Mouse (Mus musculus): ENCODE results near the gene Sgms1.

Sgms1 gene

GRCm38 (mm10) chr19:32243246-32243645, 146.3 kb downstream of the Sgms1 start:
- peak; percentile 19 for DNase-seq (ENCODE audit: low read depth, low spot score)

GRCm38 (mm10) chr19:32242153-32242552, 147.4 kb downstream of the Sgms1 start:
- no peak for DNase-seq (ENCODE audit: low read depth, low spot score)

DNA sequence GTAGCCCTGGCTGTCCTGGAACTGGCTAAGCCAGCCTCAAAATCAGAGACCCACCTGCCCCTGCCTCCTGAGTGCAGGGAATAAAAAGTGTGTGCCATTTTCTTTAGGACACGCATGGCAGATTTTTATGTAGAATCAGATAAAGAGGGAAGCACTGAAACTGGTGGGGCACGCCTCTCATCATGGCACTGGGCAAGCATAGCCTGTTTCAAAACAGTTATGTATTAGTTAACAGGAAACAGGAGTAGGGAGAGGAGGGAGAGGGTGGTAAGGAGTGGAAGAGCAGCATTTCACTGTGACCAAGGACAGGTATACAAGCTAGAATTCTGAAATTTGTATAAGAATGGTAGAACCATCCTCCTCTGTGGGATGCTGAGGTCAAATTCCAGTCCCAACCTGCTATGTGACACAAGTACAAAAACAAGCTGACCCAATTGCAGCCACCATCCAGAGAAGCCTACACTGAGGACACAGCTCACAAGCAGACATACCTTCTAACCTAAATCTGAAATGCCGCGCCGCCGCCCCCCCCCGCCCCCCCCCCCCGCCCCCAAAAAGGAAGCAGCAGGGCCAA, 149.0 kb downstream of the Sgms1 start:
- no peak for DNase-seq (ENCODE audit: low read depth, low spot score)

DNA sequence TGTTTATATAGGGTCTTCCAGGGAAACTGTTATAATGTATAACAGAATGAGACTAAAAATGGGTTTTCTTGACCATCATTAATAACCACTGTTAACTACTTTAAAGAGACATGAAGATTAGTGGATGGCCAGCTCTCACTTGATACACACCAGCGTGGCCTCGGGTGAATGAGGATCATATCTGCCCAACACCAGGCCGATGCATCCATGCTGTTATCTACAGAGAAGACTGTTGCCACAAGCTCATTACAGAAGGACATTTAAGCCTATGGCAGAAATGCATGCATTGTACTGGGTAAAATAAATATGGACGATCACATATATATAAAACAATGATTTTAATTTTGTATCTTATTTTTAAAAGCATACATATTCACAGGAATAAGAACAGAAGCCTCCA, 149.6 kb downstream of the Sgms1 start:
- DNase-seq (ENCODE audit: low read depth, low spot score) = no peak

DNA sequence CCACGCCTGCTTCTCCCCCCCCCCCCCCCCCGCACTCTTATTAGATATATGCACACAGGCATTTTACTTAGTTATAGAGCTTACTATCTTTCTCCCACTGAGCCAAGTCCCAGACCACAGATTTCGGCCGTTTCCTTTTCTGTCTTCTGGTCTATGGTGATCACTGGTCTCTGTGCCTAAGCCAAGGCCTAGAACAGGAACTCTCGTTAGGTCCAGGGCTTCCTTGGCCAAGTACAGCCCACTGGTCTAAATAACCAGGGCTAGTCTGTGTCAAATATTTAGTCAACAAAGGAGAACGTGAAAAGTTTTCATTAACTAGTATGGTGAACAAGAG, 150.1 kb downstream of the Sgms1 start:
- DNase-seq (ENCODE audit: low read depth, low spot score) = no peak

DNA sequence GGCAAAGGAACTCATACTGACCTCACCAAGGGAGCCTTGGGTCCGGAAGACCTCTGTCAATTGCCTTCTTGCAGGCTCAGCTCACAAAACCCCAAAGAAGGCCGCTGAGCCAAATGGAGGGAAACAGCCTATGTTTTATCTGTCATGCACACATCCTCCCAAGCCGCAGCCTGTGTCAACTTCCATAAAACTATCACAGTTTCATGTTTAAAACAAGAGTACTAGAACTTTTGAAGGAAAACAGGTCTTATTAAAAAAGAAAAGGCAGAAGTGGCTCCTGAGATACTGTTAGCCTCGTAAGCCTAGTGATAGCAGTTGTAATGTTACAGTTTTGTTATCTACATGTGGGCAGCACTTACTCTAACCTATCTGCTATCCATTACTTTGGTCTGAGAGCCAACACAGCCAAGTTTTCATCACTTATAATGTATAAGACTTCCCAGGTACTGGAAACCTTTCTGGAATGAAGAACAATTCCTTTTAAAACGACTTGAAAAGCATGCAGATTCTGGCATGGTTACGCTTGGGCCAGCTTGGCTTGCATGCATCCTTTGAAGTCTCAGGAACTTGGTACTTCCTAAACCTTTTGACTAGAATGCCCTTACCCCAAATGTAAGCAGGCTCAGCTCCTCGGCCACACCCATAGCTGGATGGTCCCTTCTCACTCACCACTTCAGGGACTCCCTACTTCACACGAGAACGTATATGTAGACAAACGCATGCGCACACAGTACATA, 150.6 kb downstream of the Sgms1 start:
- DNase-seq (ENCODE audit: low read depth, low spot score) = no peak

- no peak for DNase-seq (ENCODE audit: low read depth, low spot score)
These were observed 151.8 kb downstream of the Sgms1 start for GRCm38 (mm10) chr19:32237685-32238084.

DNA sequence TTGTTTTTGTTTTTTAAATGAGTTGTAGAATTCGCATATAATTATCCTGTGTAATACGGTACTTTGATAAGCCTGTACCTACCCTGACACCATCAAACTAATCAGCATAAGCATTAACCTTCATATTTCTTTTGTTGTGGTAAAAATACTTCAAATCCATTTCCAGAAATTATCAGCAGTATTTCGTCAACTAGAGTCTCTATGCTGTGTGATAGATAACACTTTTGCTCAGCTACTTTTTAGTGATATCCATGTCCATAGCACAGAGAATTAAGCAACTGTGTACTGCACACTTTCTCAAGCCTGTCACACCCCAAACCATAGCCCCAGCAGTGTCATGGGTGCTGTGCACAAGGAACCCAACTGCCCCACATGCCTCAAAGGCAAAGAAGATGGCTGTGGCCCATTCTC, 152.3 kb downstream of the Sgms1 start:
- DNase-seq (ENCODE audit: low read depth, low spot score) = no peak

- DNase-seq (ENCODE audit: low read depth, low spot score) = no peak
These were observed 154.6 kb downstream of the Sgms1 start for GRCm38 (mm10) chr19:32234717-32235434.

GRCm38 (mm10) chr19:32231292-32231691, 158.2 kb downstream of the Sgms1 start:
- no peak for DNase-seq (ENCODE audit: low read depth, low spot score)

DNA sequence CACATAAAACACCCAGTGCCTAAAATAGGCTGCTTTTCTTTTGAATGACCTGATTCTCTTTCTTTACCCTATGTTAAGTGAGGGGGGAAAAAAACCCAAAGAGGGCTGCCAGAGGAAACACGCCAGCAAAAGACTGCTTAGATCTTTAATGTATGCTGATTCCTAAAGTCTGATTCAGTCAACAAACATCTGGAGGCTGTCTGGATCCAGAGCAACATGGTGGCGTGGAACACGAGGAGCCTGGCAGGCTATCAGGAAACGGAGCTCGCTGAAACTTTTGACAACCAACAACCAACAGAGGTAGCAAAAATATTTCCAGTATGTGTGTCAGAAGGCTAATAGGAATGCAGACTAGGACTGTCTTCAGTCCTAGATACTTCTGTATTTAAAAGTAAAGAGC, 158.7 kb downstream of the Sgms1 start:
- DNase-seq (ENCODE audit: low read depth, low spot score) = no peak

DNA sequence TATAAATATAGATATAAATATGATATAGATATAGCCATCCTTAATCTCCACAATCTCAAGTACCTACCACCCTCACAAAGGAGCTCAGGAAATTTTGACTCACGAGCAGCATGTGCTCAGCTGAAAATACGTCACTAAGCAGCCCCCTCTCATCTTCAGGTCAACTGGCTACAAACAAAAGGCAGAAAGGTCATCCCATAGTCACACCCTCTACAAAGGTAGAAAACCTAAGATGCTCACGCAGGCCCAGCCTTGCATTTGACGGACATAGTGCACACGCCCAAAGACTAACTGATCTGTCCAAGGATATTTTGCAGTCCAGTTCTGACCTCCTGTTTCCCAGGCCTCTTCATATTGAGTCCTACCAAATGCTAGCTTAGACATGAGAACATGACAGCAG, 159.2 kb downstream of the Sgms1 start:
- DNase-seq (ENCODE audit: low read depth, low spot score) = no peak

DNA sequence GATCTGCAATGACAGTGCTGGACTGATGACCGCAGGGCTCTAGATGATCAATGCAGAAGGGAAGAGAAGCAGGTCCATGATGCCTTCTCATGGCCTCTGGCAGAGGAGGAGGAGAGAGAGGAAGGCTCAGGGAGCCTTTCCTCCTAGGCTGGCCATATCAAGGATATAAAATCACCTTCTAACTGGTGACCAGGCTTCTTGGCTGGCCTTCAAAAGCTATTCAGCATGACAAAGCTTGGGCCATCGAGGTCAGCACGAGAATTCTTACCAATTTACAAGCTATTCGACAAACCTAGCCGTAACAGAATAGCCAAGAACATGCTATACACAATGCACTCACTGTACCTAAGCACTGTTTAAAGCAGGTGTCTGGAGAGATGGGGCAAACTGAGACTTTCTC, 159.7 kb downstream of the Sgms1 start:
- no peak for DNase-seq (ENCODE audit: low read depth, low spot score)

DNA sequence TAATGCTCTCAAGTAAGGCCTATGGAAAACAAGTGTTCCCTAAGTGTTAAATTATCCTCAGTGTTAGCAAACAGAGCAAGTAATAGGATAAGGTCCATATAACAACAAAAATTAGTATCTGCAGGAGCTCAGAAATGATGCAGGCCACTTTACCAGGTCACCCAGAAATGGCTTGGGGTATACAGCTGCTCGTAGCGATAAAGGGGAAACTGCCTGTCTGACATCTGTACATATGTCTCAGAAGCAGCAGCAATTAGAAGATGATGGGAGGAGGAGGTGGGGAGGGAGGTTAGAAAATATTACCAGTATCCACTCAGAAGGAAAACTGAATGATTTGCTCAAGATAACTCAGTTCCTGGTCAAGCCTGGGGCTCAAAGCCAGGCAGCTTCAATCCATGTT, 162.3 kb downstream of the Sgms1 start:
- DNase-seq (ENCODE audit: low read depth, low spot score) = no peak

GRCm38 (mm10) chr19:32225097-32225490, 164.4 kb downstream of the Sgms1 start:
- DNase-seq (ENCODE audit: low read depth, low spot score) = no peak

GRCm38 (mm10) chr19:32224318-32225096, 165.0 kb downstream of the Sgms1 start:
- DNase-seq (ENCODE audit: low read depth, low spot score) = no peak

GRCm38 (mm10) chr19:32223751-32224174, 165.8 kb downstream of the Sgms1 start:
- no peak for DNase-seq (ENCODE audit: low read depth, low spot score)

- DNase-seq (ENCODE audit: low read depth, low spot score) = no peak
These were observed 167.4 kb downstream of the Sgms1 start for GRCm38 (mm10) chr19:32222083-32222482.

DNA sequence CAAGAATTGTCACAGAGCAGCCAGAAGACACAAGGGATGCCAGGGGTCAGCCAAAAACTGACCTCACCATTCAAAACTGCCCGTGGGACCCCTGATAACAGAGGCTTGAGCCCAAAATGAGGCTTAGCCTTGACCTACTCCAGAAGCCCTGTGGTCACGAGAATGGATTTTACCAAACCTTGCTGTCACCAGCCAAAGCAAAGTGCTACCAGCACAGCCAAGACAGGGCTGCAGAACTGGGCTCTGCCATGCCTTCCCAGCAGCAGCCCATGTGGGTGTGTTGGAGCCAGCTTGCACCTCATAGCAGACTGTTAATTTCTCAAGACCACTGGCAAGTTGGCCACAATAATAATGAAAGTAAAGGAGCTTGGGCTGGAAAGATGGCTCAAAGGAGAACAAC, 168.5 kb downstream of the Sgms1 start:
- no peak for DNase-seq (ENCODE audit: low read depth, low spot score)

GRCm38 (mm10) chr19:32216710-32217109, 172.8 kb downstream of the Sgms1 start:
- no peak for DNase-seq (ENCODE audit: low read depth, low spot score)

DNA sequence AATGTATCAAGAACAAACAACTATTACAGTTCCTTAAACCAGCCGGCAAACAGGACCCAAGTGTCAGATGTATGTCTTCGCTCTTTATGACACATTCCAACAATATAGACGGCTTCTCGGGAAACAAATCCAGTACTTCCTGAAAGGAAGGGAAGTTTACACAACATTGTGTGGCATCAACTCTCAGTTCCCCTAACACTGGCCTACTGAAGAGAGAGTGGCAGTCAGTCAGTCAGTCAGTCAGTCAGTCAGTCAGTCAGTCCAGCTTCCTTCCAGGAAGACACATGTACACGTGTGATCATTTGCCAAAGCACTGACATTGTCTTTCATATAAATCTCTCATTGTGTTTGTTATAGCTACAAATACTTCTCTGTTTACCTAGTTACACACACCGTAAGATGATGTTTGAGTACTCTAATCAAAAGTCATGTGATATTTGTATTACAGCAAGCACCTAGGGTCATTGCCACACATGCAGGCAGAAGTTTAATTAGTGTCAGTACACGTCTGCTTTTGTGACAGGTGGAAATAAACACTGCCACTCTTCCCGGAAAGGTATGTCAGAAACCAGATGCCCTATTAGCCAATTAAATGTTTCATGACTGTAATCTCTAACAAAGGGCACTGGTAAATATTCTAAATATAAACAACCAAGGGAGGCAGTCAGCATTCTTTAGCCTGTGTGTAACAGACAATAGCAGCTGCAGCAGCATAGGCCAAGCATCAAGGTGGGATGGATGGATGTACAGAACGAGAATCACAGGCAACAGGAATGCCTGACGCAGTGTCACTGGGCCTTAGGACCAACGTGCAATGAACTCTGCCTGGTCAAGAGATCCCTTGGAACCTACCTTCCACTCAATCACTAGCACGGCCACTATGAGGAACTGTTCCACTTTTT, 174.4 kb downstream of the Sgms1 start:
- DNase-seq (ENCODE audit: low read depth, low spot score) = no peak
